Mouse (Mus musculus): ENCODE data around the gene Efna5. TPM values are rescaled to one million over a fixed set of nuclear protein-coding genes. Genes with fewer than 3 reads are reported as not detected.

Efna5 gene
- total and polyA plus RNA-seq, 3 experiments = 0.05 TPM; not detected in 2

DNA sequence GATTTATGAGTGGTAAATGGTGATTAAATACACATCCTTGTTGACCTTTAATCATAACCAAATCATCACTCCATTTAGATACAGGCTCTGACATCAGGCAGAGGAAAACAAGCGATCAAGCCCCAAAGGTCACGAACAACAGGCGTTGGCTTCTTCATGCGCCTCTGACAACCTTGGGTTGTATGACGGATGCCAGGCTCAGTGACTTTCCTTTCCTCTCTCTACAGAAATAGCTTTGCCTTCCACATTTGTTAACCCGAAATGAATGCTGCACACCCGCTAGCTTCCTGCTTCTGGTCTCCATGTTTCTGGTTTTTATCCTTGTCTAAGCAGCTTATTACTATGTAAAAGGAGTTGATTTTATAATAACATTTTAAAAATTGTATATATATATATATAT, 244.2 kb downstream of the Efna5 start:
- no peaks in the 10 kb centered on the region for H3K27me3 ChIP-seq (ENCODE audit: insufficient read depth, low read length)
- DNase-seq (ENCODE audit: low spot score) (no peak), ATAC-seq (ENCODE audit: extremely low read depth, insufficient number of reproducible peaks, low FRiP score, poor library complexity, severe bottlenecking) (no peak)
- no peaks in the 10 kb centered on the region for H3K4me1 ChIP-seq (ENCODE audit: insufficient read depth, low read depth, low read length)
- peaks cover 13% of the 10 kb centered on the region; the same call in 1 of the 2 replicates for H3K9me3 ChIP-seq (replicated peaks)
- no peak for TF ChIP-seq POLR2AphosphoS5 (IDR thresholded peaks at IDR 0.05; ENCODE audit: insufficient replicate concordance, low read depth, low read length)
- TF ChIP-seq TAL1 (conservative IDR thresholded peaks at IDR 0.05; ENCODE audit: low read depth, low read length) = no peak
- TF ChIP-seq GATA1 (IDR thresholded peaks at IDR 0.05; ENCODE audit: borderline replicate concordance, low read length) = no peak
- TF ChIP-seq CTCF (IDR thresholded peaks at IDR 0.05; ENCODE audit: low read depth, low read length) = no peak
- TF ChIP-seq GATA2 (IDR thresholded peaks at IDR 0.05; ENCODE audit: borderline replicate concordance, low read depth, low read length) = no peak
- H3K4me3 ChIP-seq (ENCODE audit: low read depth, low read length) = no peak overlapping the region
- H3K36me3 ChIP-seq (replicated peaks) = no peaks in the 10 kb centered on the region

GRCm38 (mm10) chr17:62634937-62635336, 246.2 kb downstream of the Efna5 start:
- no peak for TF ChIP-seq GATA1 (IDR thresholded peaks at IDR 0.05; ENCODE audit: borderline replicate concordance, low read length)
- TF ChIP-seq GATA2 (IDR thresholded peaks at IDR 0.05; ENCODE audit: borderline replicate concordance, low read depth, low read length) = no peak
- no peak for TF ChIP-seq TAL1 (conservative IDR thresholded peaks at IDR 0.05; ENCODE audit: low read depth, low read length)
- TF ChIP-seq CTCF (IDR thresholded peaks at IDR 0.05; ENCODE audit: low read depth, low read length) = no peak
- no peak for TF ChIP-seq POLR2AphosphoS5 (IDR thresholded peaks at IDR 0.05; ENCODE audit: insufficient replicate concordance, low read depth, low read length)
- ATAC-seq (ENCODE audit: extremely low read depth, insufficient number of reproducible peaks, low FRiP score, poor library complexity, severe bottlenecking) (no peak), DNase-seq (ENCODE audit: low spot score) (no peak)
- Histone ChIP-seq H3K27me3 (ENCODE audit: insufficient read depth, low read length) (no peaks in the 10 kb centered on the region), H3K36me3 (replicated peaks) (no peaks in the 10 kb centered on the region), H3K4me1 (ENCODE audit: insufficient read depth, low read depth, low read length) (no peaks in the 10 kb centered on the region), H3K9me3 (replicated peaks) (peaks cover 26% of the 10 kb centered on the region), H3K4me3 (ENCODE audit: low read depth, low read length) (no peak overlapping the region)

GRCm38 (mm10) chr17:62628474-62628873, 252.6 kb downstream of the Efna5 start:
- no peak overlapping the region for H3K4me3 ChIP-seq (ENCODE audit: low read depth, low read length)
- TF ChIP-seq GATA2 (IDR thresholded peaks at IDR 0.05; ENCODE audit: borderline replicate concordance, low read depth, low read length) (no peak), CTCF (IDR thresholded peaks at IDR 0.05; ENCODE audit: low read depth, low read length) (no peak), POLR2AphosphoS5 (IDR thresholded peaks at IDR 0.05; ENCODE audit: insufficient replicate concordance, low read depth, low read length) (no peak), TAL1 (conservative IDR thresholded peaks at IDR 0.05; ENCODE audit: low read depth, low read length) (no peak), GATA1 (IDR thresholded peaks at IDR 0.05; ENCODE audit: borderline replicate concordance, low read length) (no peak)
- H3K4me1 ChIP-seq (ENCODE audit: insufficient read depth, low read depth, low read length) = no peaks in the 10 kb centered on the region
- ATAC-seq (ENCODE audit: extremely low read depth, insufficient number of reproducible peaks, low FRiP score, poor library complexity, severe bottlenecking) = no peak
- no peak for DNase-seq (ENCODE audit: low spot score)
- H3K9me3 ChIP-seq (replicated peaks) = peaks cover 18% of the 10 kb centered on the region
- H3K27me3 ChIP-seq (ENCODE audit: insufficient read depth, low read length) = no peaks in the 10 kb centered on the region
- no peaks in the 10 kb centered on the region for H3K36me3 ChIP-seq (replicated peaks)

DNA sequence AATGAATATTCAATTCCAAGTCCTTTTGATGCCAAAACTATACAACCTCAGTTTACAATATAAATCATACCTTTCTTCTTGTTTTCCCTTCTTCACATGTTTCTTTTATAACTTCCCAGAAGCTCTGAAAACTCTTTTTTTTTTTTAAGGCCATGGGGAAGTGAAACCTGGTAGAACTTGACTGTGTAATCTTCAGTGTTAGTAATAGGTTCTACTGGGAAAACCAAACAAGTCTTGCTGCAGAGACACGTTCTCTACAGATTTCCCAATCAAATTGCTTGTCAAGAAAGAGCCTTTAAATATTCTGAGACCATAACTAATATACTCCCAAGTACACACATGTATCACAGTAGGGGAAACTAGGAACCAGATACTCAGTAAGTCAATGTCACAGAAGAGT, 253.6 kb downstream of the Efna5 start:
- no peaks in the 10 kb centered on the region for H3K27me3 ChIP-seq (ENCODE audit: insufficient read depth, low read length)
- TF ChIP-seq CTCF (IDR thresholded peaks at IDR 0.05; ENCODE audit: low read depth, low read length) (no peak), GATA1 (IDR thresholded peaks at IDR 0.05; ENCODE audit: borderline replicate concordance, low read length) (no peak), TAL1 (conservative IDR thresholded peaks at IDR 0.05; ENCODE audit: low read depth, low read length) (no peak), POLR2AphosphoS5 (IDR thresholded peaks at IDR 0.05; ENCODE audit: insufficient replicate concordance, low read depth, low read length) (no peak), GATA2 (IDR thresholded peaks at IDR 0.05; ENCODE audit: borderline replicate concordance, low read depth, low read length) (no peak)
- no peak for ATAC-seq (ENCODE audit: extremely low read depth, insufficient number of reproducible peaks, low FRiP score, poor library complexity, severe bottlenecking)
- H3K9me3 ChIP-seq (replicated peaks) = peaks cover 15% of the 10 kb centered on the region
- no peaks in the 10 kb centered on the region for H3K36me3 ChIP-seq (replicated peaks)
- no peak overlapping the region for H3K4me3 ChIP-seq (ENCODE audit: low read depth, low read length)
- no peaks in the 10 kb centered on the region for H3K4me1 ChIP-seq (ENCODE audit: insufficient read depth, low read depth, low read length)
- no peak for DNase-seq (ENCODE audit: low spot score)

DNA sequence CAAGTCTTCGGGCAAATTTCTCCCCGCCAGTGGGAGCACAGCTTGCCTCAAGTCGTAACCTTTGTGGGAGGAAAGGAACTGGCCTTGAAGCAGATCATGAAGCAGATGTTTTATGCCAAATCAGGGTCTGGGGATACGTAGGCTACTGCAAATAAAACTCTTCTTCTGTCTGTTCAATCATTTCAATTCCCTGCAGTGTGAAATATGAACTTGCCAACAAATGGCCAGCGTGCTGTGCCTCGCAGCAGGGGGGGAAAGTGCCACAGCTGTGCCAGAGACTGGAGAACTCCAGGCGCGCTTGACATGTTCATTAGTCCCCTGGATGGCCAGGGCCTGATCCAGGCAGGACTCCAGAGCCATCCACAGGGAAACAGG, 255.5 kb downstream of the Efna5 start:
- H3K9me3 ChIP-seq (replicated peaks) = peaks cover 8% of the 10 kb centered on the region; the same call in 1 of the 2 replicates
- no peaks in the 10 kb centered on the region for H3K4me1 ChIP-seq (ENCODE audit: insufficient read depth, low read depth, low read length)
- H3K36me3 ChIP-seq (replicated peaks) = no peaks in the 10 kb centered on the region
- ATAC-seq (ENCODE audit: extremely low read depth, insufficient number of reproducible peaks, low FRiP score, poor library complexity, severe bottlenecking) (no peak), DNase-seq (ENCODE audit: low spot score) (no peak)
- TF ChIP-seq GATA1 (IDR thresholded peaks at IDR 0.05; ENCODE audit: borderline replicate concordance, low read length) (no peak), TAL1 (conservative IDR thresholded peaks at IDR 0.05; ENCODE audit: low read depth, low read length) (no peak), GATA2 (IDR thresholded peaks at IDR 0.05; ENCODE audit: borderline replicate concordance, low read depth, low read length) (no peak), POLR2AphosphoS5 (IDR thresholded peaks at IDR 0.05; ENCODE audit: insufficient replicate concordance, low read depth, low read length) (no peak), CTCF (IDR thresholded peaks at IDR 0.05; ENCODE audit: low read depth, low read length) (no peak)
- no peaks in the 10 kb centered on the region for H3K27me3 ChIP-seq (ENCODE audit: insufficient read depth, low read length)
- no peak overlapping the region for H3K4me3 ChIP-seq (ENCODE audit: low read depth, low read length)

DNA sequence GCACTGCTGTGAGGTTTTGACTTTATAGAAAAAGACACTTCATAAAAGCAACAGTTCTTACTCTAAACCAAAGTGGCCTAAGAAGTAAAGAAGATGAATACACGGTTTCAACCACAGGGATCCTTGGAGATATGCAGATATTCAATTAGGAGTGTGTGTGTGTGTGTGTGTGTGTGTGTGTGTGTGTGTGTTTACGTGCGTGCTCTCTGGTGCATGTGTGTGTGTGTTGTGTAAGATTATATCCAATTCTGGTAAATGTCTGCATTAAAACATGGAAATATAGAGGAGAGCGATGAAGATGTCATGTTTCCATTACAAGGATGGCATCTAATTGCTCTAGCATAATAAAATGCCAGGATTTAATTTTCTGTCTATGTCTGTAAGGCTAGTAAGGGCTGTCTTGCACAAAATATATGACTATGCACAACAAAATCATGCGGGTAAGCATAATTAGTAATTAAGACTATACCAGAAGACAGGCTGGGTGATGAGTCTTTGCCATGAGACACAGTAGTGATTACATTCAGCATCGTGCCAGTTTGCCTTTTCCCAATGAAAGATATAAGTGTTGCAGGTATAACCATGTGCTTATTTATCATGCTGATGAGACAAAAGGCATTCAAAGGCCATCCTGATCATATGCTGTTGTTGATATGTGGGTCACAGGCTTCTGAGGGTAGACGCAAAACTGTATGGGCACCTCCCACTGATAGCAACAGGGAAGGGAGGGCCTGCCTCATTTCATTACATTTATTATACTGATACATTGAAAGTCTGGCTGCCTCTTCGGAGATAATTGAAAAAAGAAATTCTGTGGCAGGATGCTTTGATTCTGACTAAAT, 256.1 kb downstream of the Efna5 start:
- TF ChIP-seq GATA1 (IDR thresholded peaks at IDR 0.05; ENCODE audit: borderline replicate concordance, low read length) (no peak), GATA2 (IDR thresholded peaks at IDR 0.05; ENCODE audit: borderline replicate concordance, low read depth, low read length) (no peak), TAL1 (conservative IDR thresholded peaks at IDR 0.05; ENCODE audit: low read depth, low read length) (no peak), POLR2AphosphoS5 (IDR thresholded peaks at IDR 0.05; ENCODE audit: insufficient replicate concordance, low read depth, low read length) (no peak), CTCF (IDR thresholded peaks at IDR 0.05; ENCODE audit: low read depth, low read length) (no peak)
- no peaks in the 10 kb centered on the region for H3K36me3 ChIP-seq (replicated peaks)

More for the DNA sequence above, 256.1 kb downstream of the Efna5 start:
- ATAC-seq (ENCODE audit: extremely low read depth, insufficient number of reproducible peaks, low FRiP score, poor library complexity, severe bottlenecking) (no peak), DNase-seq (ENCODE audit: low spot score) (no peak)
- no peaks in the 10 kb centered on the region for H3K4me1 ChIP-seq (ENCODE audit: insufficient read depth, low read depth, low read length)
- no peak overlapping the region for H3K4me3 ChIP-seq (ENCODE audit: low read depth, low read length)
- H3K9me3 ChIP-seq (replicated peaks) = 0 out of 2 replicates have a peak, but pooled peaks cover 2% of the 10 kb centered on the region
- no peaks in the 10 kb centered on the region for H3K27me3 ChIP-seq (ENCODE audit: insufficient read depth, low read length)
